Comparison of ENCODE assay signal across 17 mouse cellular contexts in genomic region chr7:130510243-130510642, GRCm38 (mm10).
"Had no signal": no experiment of that assay in that cellular context is flagged by ENCODE, and none has a peak within 500 bp of the region (broad histone marks: within the 10 kb centered on the region; RNA-seq: fewer than 3 reads in every experiment).

No protein-coding gene starts in this region.

- H3K9me3 ChIP-seq: lung, embryonic 15.5 days; midbrain, embryonic 10.5 days; midbrain, embryonic 12.5 days; neural tube, embryonic 12.5 days had no signal

- H3K27ac ChIP-seq: liver, embryonic 14.5 days; lung, embryonic 15.5 days; macrophage; midbrain, embryonic 10.5 days; midbrain, embryonic 12.5 days; neural tube, embryonic 12.5 days had no signal

- H3K4me2 ChIP-seq: lung, embryonic 15.5 days; midbrain, embryonic 12.5 days; neural tube, embryonic 12.5 days had no signal

- DNase-seq: lung, adult 2 months; lung, postnatal 14 days; lung, postnatal 36 days; midbrain, embryonic 14.5 days; right cerebral cortex, postnatal 25 days; right cerebral cortex, postnatal 4 days; spleen, adult 18-20 months; thymus, adult 18-20 months; thymus, postnatal 14 days; thymus, postnatal 36 days had no signal

- H3K4me3 ChIP-seq: lung, embryonic 15.5 days; midbrain, embryonic 10.5 days; midbrain, embryonic 12.5 days; neural tube, embryonic 12.5 days had no signal

- H3K9ac ChIP-seq: liver, embryonic 14.5 days; lung, embryonic 15.5 days; midbrain, embryonic 12.5 days; neural tube, embryonic 12.5 days had no signal

- ATAC-seq: lung, postnatal 0 days had no signal

- H3K4me1 ChIP-seq: lung, embryonic 15.5 days; midbrain, embryonic 10.5 days; midbrain, embryonic 12.5 days; neural tube, embryonic 12.5 days had no signal

- H3K27me3 ChIP-seq: lung, embryonic 15.5 days; midbrain, embryonic 12.5 days; neural tube, embryonic 12.5 days had no signal
